Mouse (Mus musculus) embryonic fibroblast, embryonic 13.5 days (primary cell): Measurements from ENCODE around the gene Pgghg. TPM values are rescaled to one million over a fixed set of nuclear protein-coding genes. Genes with fewer than 3 reads are reported as not detected.

Experiments used
- H3K27ac ChIP-seq: 2 replicates; pipeline ENCODE4 v1.5.1; 2012; ENCODE audit warnings: low read length, control low read depth, inconsistent platforms; ENCODE audit not compliant: insufficient read depth
- H3K4me1 ChIP-seq: 2 replicates; pipeline ENCODE4 v1.6.1; 2011; ENCODE audit warnings: low read length; ENCODE audit not compliant: control insufficient read depth, insufficient read depth
- H3K4me3 ChIP-seq: 2 replicates; pipeline ENCODE4 v1.5.1; 2011; ENCODE audit warnings: mild to moderate bottlenecking, control low read depth, low read length; ENCODE audit not compliant: insufficient read depth
- CTCF ChIP-seq: IDR thresholded peaks from 2 replicates; pipeline ENCODE4 v1.5.1; 2011; ENCODE audit warnings: mild to moderate bottlenecking, control low read depth, low read length, moderate library complexity, borderline replicate concordance; ENCODE audit not compliant: insufficient read depth
- POLR2A ChIP-seq: IDR thresholded peaks from 2 replicates; pipeline ENCODE4 v1.6.1; 2011; ENCODE audit warnings: low read depth, mild to moderate bottlenecking, control low read depth, low read length, moderate library complexity
- polyA plus RNA-seq: library from polyadenylated mRNA; stranded (reverse); fragments of >200 nt; gene quantifications from 2 replicates; pipeline ENCODE4 v1.2.4, GENCODE M21; 2011; ENCODE audit warnings: low read depth; ENCODE audit not compliant: missing spikeins, insufficient read length

Pgghg gene
- polyA plus RNA-seq, 1 experiment: 19.1 TPM

- H3K4me1 ChIP-seq: no peaks in the 10 kb centered on the region; the same call in 1 of the 2 replicates
- TF ChIP-seq POLR2A: no peak
- TF ChIP-seq CTCF: no peak
- no peak overlapping the region for H3K27ac ChIP-seq
- no peak overlapping the region for H3K4me3 ChIP-seq
Observed at GRCm38 (mm10) chr7:140982971-140983370, 41.8 kb downstream of the Pgghg start.

DNA sequence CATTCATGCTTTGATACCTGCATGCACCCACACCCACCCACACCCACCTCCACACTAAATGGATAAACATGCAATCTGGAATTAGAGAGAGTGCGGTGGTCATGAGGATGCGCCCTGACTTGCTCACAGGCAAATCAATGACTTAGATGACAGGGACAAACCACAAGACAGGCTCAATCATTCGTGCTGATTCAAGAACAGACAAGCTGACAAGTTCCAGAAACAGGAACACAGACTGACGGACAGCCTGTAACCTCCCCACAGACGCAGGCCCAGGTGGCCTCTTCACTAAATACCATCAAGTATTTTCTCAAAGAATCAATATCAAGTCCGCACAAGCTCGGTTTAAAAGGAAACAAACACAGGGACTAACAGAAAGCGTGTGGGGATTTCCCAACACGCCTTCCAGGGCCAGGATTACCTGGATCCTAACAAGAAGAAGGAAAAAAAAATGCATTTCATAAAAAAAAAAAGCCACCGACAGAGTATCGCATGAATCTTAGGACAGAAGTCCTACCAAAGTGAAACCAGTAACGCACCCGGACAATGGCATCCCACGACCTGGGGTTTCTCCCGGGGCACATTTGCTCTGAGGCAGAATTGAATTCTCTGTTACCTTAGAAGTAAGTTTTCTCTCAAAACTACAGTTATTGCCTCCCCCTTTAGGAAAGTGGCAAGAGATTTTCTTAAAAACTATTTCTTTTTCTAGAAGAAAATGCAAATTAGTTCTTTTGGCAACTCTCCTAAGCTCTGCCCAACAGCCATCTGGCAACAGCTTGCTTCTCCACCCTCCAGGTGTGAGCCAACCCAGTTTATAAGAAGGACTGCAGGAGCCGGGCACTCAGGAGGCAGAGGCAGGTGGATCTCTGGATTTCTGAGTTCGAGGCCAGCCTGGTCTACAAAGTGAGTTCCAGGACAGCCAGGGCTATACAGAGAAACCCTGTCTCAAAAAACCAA is 46.3 kb downstream of the Pgghg start:
- H3K27ac ChIP-seq: no peak overlapping the region
- no peak overlapping the region for H3K4me3 ChIP-seq
- no peak for TF ChIP-seq POLR2A
- TF ChIP-seq CTCF: no peak
- H3K4me1 ChIP-seq: no peaks in the 10 kb centered on the region

DNA sequence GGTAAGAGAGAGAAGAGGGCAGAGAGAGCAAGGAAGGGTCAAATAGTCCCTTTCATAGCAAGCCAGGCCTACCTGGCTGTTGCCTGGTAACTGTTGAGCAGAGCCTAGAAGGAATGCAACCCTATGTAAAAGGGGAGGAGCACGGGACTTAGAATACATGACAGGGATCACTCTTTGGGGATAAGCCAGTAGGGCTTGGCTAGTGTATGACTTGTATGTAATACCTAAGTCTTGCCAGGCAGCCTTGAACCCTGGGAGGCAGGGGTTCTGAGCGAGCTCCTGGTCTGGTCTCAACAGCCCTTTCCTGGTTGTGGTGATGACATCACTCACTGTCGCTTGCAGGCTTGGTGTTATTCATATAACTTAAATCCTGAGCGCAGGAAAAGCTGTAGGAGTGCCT is 47.8 kb downstream of the Pgghg start:
- no peak overlapping the region for H3K27ac ChIP-seq
- H3K4me3 ChIP-seq: no peak overlapping the region
- no peaks in the 10 kb centered on the region for H3K4me1 ChIP-seq
- TF ChIP-seq POLR2A (no peak), CTCF (no peak)

DNA sequence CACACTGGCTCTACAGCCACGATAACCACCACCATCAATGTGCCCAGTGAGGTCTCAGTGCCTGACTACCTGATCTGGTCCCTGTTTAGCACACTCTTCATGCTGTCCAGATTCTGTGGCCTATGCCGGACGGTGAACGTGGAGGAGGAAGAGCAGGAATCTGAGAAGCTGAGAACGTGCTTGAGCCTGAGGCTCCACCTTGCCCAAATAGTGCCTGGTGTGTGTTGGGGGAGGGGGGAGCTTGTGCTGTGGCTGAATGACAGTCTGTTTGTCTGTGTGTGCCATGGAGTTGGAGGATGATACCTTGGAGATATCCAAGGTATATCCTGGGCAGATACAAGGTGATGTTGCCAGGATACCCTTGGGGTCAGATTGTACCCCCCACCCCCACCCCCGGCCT is 49.0 kb downstream of the Pgghg start:
- no peaks in the 10 kb centered on the region for H3K4me1 ChIP-seq
- H3K4me3 ChIP-seq: no peak overlapping the region
- no peak for TF ChIP-seq POLR2A
- TF ChIP-seq CTCF: no peak
- no peak overlapping the region for H3K27ac ChIP-seq

GRCm38 (mm10) chr7:140990622-140991021 is 49.4 kb downstream of the Pgghg start:
- H3K27ac ChIP-seq: no peak overlapping the region
- H3K4me1 ChIP-seq: no peaks in the 10 kb centered on the region
- TF ChIP-seq POLR2A (no peak), CTCF (no peak)
- no peak overlapping the region for H3K4me3 ChIP-seq

- H3K4me1 ChIP-seq: no peaks in the 10 kb centered on the region
- H3K4me3 ChIP-seq: no peak overlapping the region
- H3K27ac ChIP-seq: no peak overlapping the region
- no peak for TF ChIP-seq POLR2A
- no peak for TF ChIP-seq CTCF
Observed at GRCm38 (mm10) chr7:140991117-140991689, 50.0 kb downstream of the Pgghg start.

Other genes starting within 250 kb of the Pgghg start
- gene Olfr541, start 244.1 kb upstream of the Pgghg start, polyA plus RNA-seq: not detected in 2 replicates
- gene Cyp2e1, start 177.7 kb upstream of the Pgghg start, polyA plus RNA-seq: not detected in 2 replicates
- gene Syce1, start 153.5 kb upstream of the Pgghg start, polyA plus RNA-seq: not detected in 2 replicates
- 2.2 and 3.5 TPM in 2 replicates for gene Zfp941, start 119.2 kb upstream of the Pgghg start, polyA plus RNA-seq
- not detected in 2 replicates for gene Urah, start 106.4 kb upstream of the Pgghg start, polyA plus RNA-seq
- not detected in 2 replicates for gene Scgb1c1, start 95.8 kb upstream of the Pgghg start, polyA plus RNA-seq
- not detected in 2 replicates for gene Odf3, start 93.6 kb upstream of the Pgghg start, polyA plus RNA-seq
- gene Gm45785, start 85.1 kb upstream of the Pgghg start, polyA plus RNA-seq: not detected in 2 replicates
- 53.4 and 58.1 TPM in 2 replicates for gene Ric8a, start 84.4 kb upstream of the Pgghg start, polyA plus RNA-seq
- gene Bet1l, start 83.8 kb upstream of the Pgghg start, polyA plus RNA-seq: 29.9 and 35.7 TPM in 2 replicates
- 206 and 213 TPM in 2 replicates for gene Psmd13, start 59.4 kb upstream of the Pgghg start, polyA plus RNA-seq
- 7.6 and 8.2 TPM in 2 replicates for gene Sirt3, start 59.1 kb upstream of the Pgghg start, polyA plus RNA-seq
- not detected in 2 replicates for gene Cox8b, start 40.9 kb upstream of the Pgghg start, polyA plus RNA-seq
- gene Nlrp6, start 20.5 kb upstream of the Pgghg start, polyA plus RNA-seq: not detected in 2 replicates
- gene Ifitm5, start 8.9 kb downstream of the Pgghg start, polyA plus RNA-seq: 3.0 TPM in 1 of 2 replicates, not detected in the other
- not detected in 2 replicates for gene Gm45717, start 14.5 kb downstream of the Pgghg start, polyA plus RNA-seq
- 771 and 857 TPM in 2 replicates for gene Ifitm2, start 14.6 kb downstream of the Pgghg start, polyA plus RNA-seq
- 5.1 and 16.5 TPM in 2 replicates for gene Ifitm1, start 25.8 kb downstream of the Pgghg start, polyA plus RNA-seq
- gene Ifitm3, start 69.4 kb downstream of the Pgghg start, polyA plus RNA-seq: 1,040 and 1,188 TPM in 2 replicates
- not detected in 2 replicates for gene Ifitm6, start 76.5 kb downstream of the Pgghg start, polyA plus RNA-seq
- gene Gm17387, start 87.7 kb downstream of the Pgghg start, polyA plus RNA-seq: not detected in 2 replicates
- 0.53 and 1.6 TPM in 2 replicates for gene B4galnt4, start 119.7 kb downstream of the Pgghg start, polyA plus RNA-seq
- gene Pkp3, start 136.8 kb downstream of the Pgghg start, polyA plus RNA-seq: not detected in 2 replicates
- not detected in 2 replicates for gene Sigirr, start 159.2 kb downstream of the Pgghg start, polyA plus RNA-seq
- not detected in 2 replicates for gene Ano9, start 176.4 kb downstream of the Pgghg start, polyA plus RNA-seq
- 27.0 and 28.3 TPM in 2 replicates for gene Ptdss2, start 181.0 kb downstream of the Pgghg start, polyA plus RNA-seq
- gene Rnh1, start 231.5 kb downstream of the Pgghg start, polyA plus RNA-seq: 108 and 119 TPM in 2 replicates